Mouse (Mus musculus): ENCODE results near the gene Cenpl.

GRCm38 (mm10) chr1:161037026-161037425 is 33.5 kb upstream of the Cenpl start:
- TF ChIP-seq POLR2A (IDR thresholded peaks at IDR 0.05; ENCODE audit: borderline replicate concordance, extremely low read depth, low read depth, low read length) (no peak), CTCF (IDR thresholded peaks at IDR 0.05; ENCODE audit: insufficient read depth, low read length) (no peak)
